Mouse (Mus musculus): ENCODE results near the gene Fyb2.

Gene Fyb2

GRCm38 (mm10) chr4:104913291-104914129 is at the start of gene Fyb2:
Gene Fyb2 (plus strand): TSS chr4:104913456.
- DNase-seq = no peak

GRCm38 (mm10) chr4:104864397-104864796 is 48.9 kb upstream of the Fyb2 start:
- DNase-seq = no peak

- DNase-seq = no peak
These were observed 43.7 kb upstream of the Fyb2 start for GRCm38 (mm10) chr4:104869581-104869980.

- DNase-seq = no peak
These were observed 43.1 kb upstream of the Fyb2 start for GRCm38 (mm10) chr4:104870196-104870595.

GRCm38 (mm10) chr4:104875832-104876231 is 37.4 kb upstream of the Fyb2 start:
- DNase-seq = no peak

GRCm38 (mm10) chr4:104876323-104876722 is 36.9 kb upstream of the Fyb2 start, which contains the start of gene C8a:
Gene C8a (minus strand): TSS chr4:104876398.
- DNase-seq = no peak

- DNase-seq = no peak
These were observed 25.8 kb upstream of the Fyb2 start for GRCm38 (mm10) chr4:104887486-104887885.

- no peak for DNase-seq
These were observed 24.6 kb upstream of the Fyb2 start for GRCm38 (mm10) chr4:104888499-104889262.

GRCm38 (mm10) chr4:104891708-104892107 is 21.5 kb upstream of the Fyb2 start:
- no peak for DNase-seq

- DNase-seq = no peak
These were observed 19.7 kb upstream of the Fyb2 start for GRCm38 (mm10) chr4:104893588-104893987.

- peak; percentile 10 for DNase-seq
These were observed 19.1 kb upstream of the Fyb2 start for GRCm38 (mm10) chr4:104894004-104894734.

GRCm38 (mm10) chr4:104902836-104903235 is 10.4 kb upstream of the Fyb2 start:
- no peak for DNase-seq

- no peak for DNase-seq
These were observed 8.2 kb upstream of the Fyb2 start for GRCm38 (mm10) chr4:104905049-104905448.

- peak; percentile 50 for DNase-seq
These were observed 1.6 kb upstream of the Fyb2 start for GRCm38 (mm10) chr4:104911685-104912084.

GRCm38 (mm10) chr4:104914711-104915247 is 1.5 kb downstream of the Fyb2 start:
- no peak for DNase-seq

GRCm38 (mm10) chr4:104918017-104918416 is 4.8 kb downstream of the Fyb2 start:
- no peak for DNase-seq

- no peak for DNase-seq
These were observed 12.1 kb downstream of the Fyb2 start for GRCm38 (mm10) chr4:104925383-104925782.

- no peak for DNase-seq
These were observed 15.9 kb downstream of the Fyb2 start for GRCm38 (mm10) chr4:104929165-104929564.

- no peak for DNase-seq
These were observed 20.4 kb downstream of the Fyb2 start for GRCm38 (mm10) chr4:104933620-104934019.

GRCm38 (mm10) chr4:104934997-104935396 is 21.7 kb downstream of the Fyb2 start:
- DNase-seq = no peak

GRCm38 (mm10) chr4:104935436-104935835 is 22.2 kb downstream of the Fyb2 start:
- no peak for DNase-seq

GRCm38 (mm10) chr4:104936011-104936410 is 22.8 kb downstream of the Fyb2 start:
- no peak for DNase-seq

GRCm38 (mm10) chr4:104939535-104939934 is 26.3 kb downstream of the Fyb2 start:
- DNase-seq = no peak

Measured in thymus, postnatal 25 days (tissue).